Mouse (Mus musculus) liver, postnatal 0 days (tissue): ENCODE results near the gene Faxc. TPM values are rescaled to one million over a fixed set of nuclear protein-coding genes. Genes with fewer than 3 reads are reported as not detected.

ENCODE experiments used
- ATAC-seq: fragments of 200-750 bp; cut with Nextera tagmentation; 2 replicates; pipeline ENCODE4 v1.8.0; 2017; ENCODE audit warnings: mild to moderate bottlenecking, moderate library complexity
- DNase-seq: peaks from one replicate; pipeline ENCODE4 v3.0.0-alpha.2; 2016
- H3K27ac ChIP-seq: fragments of 300-500 bp; sonication (generic); 2 replicates; pipeline ENCODE4 v1.5.1; 2014; ENCODE audit warnings: antibody characterized with exemption, moderate library complexity, mild to moderate bottlenecking, low read depth
- H3K27me3 ChIP-seq: fragments of 300-500 bp; sonication (generic); 2 replicates; pipeline ENCODE4 v1.6.1; 2014; ENCODE audit warnings: low read length, control low read depth, mixed read lengths; ENCODE audit not compliant: insufficient read depth
- H3K36me3 ChIP-seq: fragments of 300-500 bp; sonication (generic); replicated peaks from 2 replicates; pipeline ENCODE4 v1.6.1; 2014; ENCODE audit warnings: mild to moderate bottlenecking, control low read depth, low read length, moderate library complexity, mixed read lengths; ENCODE audit not compliant: insufficient read depth
- H3K4me1 ChIP-seq: fragments of 300-500 bp; sonication (generic); 2 replicates; pipeline ENCODE4 v1.6.1; 2014; ENCODE audit warnings: antibody characterized with exemption, mild to moderate bottlenecking, control low read depth; ENCODE audit not compliant: insufficient read depth
- H3K4me2 ChIP-seq: fragments of 300-500 bp; sonication (generic); 2 replicates; pipeline ENCODE4 v1.6.1; 2014; ENCODE audit warnings: low read depth, mild to moderate bottlenecking, low read length, moderate library complexity, mixed read lengths
- H3K4me3 ChIP-seq: fragments of 300-500 bp; sonication (generic); 2 replicates; pipeline ENCODE4 v1.5.1; 2014; ENCODE audit warnings: low read depth, low read length
- H3K9ac ChIP-seq: fragments of 300-500 bp; sonication (generic); replicated peaks from 2 replicates; pipeline ENCODE4 v1.6.1; 2014; ENCODE audit warnings: mild to moderate bottlenecking, moderate library complexity
- H3K9me3 ChIP-seq: fragments of 300-500 bp; sonication (generic); 2 replicates; pipeline ENCODE4 v1.6.1; 2016; ENCODE audit warnings: mild to moderate bottlenecking, control low read depth, low read length, mixed read lengths
- CTCF ChIP-seq: sonication (generic); IDR thresholded peaks from 2 replicates; pipeline ENCODE4 v1.5.1; 2016; ENCODE audit warnings: antibody characterized with exemption, low read depth
- EP300 ChIP-seq: IDR thresholded peaks from 2 replicates; pipeline ENCODE4 v1.6.1; 2016; ENCODE audit warnings: antibody characterized with exemption, low read depth, mild to moderate bottlenecking
- WGBS: fragments of 180-500 bp; shearing (Covaris S2); extraction: QIAGEN DNeasy Blood & Tissue Kit; methylation state at CpG from one replicate; pipeline ENCODE4 v1.1.7; 2014; ENCODE audit not compliant: insufficient replicate concordance; 5-methylcytosine and 5-hydroxymethylcytosine counted together
- polyA plus RNA-seq: library from polyadenylated mRNA; unstranded; fragments of >200 nt; fragmentation: Nextera tagmentation; extraction: Ambion mirVana; gene quantifications from 2 replicates; pipeline ENCODE4 v1.2.1, GENCODE M21; 2015

Faxc gene
- 0.04 TPM in 1 of 2 replicates, not detected in the other for polyA plus RNA-seq

DNA sequence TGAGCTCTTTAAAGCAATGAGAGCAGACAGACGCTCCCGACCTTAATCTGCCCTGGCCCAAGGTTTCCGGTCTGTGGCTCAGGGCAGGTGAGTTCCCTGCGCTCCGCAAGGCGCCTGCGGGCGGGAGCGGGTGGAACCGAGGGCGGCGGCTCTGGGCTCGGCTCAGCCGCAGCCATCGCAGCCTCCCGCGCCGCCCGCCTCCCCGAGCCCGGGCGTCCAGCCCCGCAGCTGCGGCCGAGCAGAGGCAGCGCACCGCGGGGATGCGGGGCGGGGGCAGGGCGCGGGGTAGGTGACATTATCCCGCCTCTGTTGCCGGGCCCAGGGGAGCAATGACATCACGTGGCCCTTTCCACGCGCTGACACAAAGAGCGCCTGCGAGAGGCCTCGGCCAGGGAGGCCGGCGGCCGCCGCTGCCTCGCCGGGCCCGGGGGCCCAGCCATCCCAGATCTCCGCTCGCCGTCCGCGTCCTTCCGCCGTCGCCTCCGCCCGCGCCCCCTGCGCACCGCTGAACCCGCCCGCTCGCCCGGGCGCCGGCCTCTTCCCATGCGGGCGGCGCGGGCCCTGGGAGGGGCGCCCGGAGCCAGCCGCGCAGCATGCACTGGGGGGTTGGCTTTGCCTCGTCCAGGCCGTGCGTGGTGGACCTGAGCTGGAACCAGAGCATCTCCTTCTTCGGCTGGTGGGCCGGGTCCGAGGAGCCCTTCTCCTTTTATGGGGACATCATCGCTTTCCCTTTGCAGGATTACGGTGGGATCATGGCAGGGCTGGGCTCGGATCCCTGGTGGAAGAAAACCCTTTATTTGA is at the start of gene Faxc:
Gene Faxc (plus strand): TSS at position 359 of the 801 bp plus-strand sequence.
- Histone ChIP-seq H3K27ac (no peak within 1 kb of the TSS), H3K9ac (peak within 1 kb of the TSS; percentile 53)
- TF ChIP-seq EP300 (no peak), CTCF (no peak)

DNA sequence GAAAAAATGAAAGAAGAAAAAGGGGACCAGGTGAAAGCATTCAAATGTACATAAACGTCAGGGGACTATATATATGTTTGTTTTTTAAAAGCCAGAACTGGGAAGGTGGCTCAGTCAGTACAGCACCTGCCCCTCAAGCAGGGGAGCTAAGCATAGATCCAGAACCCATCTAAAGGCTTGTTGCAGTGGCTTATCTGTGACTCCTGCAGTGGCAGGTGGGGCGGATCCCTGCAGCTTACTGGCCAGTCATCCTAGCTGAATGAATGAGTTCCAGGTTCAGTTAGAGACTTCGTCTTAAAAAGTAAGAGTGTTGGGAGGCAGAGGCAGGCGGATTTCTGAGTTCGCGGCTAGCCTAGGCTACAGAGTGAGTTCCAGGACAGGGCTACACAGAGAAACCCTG is 48.3 kb upstream of the Faxc start:
- Histone ChIP-seq H3K4me2 (no peak overlapping the region), H3K4me1 (peaks cover 6% of the 10 kb centered on the region; the same call in 1 of the 2 replicates), H3K27me3 (no peaks in the 10 kb centered on the region), H3K36me3 (no peaks in the 10 kb centered on the region), H3K9ac (no peak overlapping the region), H3K27ac (no peak overlapping the region), H3K9me3 (no peaks in the 10 kb centered on the region), H3K4me3 (no peak overlapping the region)
- TF ChIP-seq CTCF (no peak), EP300 (no peak)
- no peak for ATAC-seq
- no peak for DNase-seq
- WGBS: 86% methylated on average over 6 of the region's 6 CpGs

More for the DNA sequence above, at the start of gene Faxc:
- peaks cover 30% of the 10 kb centered on the region for H3K27me3 ChIP-seq
- DNase-seq: peak; percentile 21
- no peaks in the 10 kb centered on the region for H3K36me3 ChIP-seq
- peak; percentile 49 for ATAC-seq
- H3K4me1 ChIP-seq: 0 out of 2 replicates have a peak, but pooled peaks cover 3% of the 10 kb centered on the region
- H3K4me2 ChIP-seq: peak within 1 kb of the TSS; percentile 82
- under 1% methylated on average over 50 of the region's 83 CpGs for WGBS
- H3K9me3 ChIP-seq: no peaks in the 10 kb centered on the region
- peak within 1 kb of the TSS; percentile 51 for H3K4me3 ChIP-seq

DNA sequence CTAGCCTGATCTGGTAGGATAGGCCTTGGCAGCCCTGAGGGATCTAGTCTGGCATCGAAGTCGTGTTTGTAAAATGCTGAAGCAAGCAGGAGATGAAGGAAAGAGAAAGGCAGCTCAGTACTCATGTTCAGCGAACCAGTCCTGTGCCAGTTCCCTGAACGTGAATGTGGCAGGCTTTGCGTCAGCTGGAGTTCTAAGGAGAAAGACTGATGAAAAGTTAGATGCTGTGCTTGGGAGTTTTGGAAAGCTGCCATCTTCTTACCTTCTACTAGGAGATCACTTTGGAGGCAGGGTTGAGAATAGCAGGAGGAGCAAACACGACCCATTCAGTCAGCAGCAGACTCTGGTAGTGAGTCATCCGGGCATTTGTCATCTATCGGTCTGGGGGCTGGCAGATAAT is 45.3 kb upstream of the Faxc start:
- Histone ChIP-seq H3K36me3 (no peaks in the 10 kb centered on the region), H3K4me3 (no peak overlapping the region), H3K27ac (no peak overlapping the region), H3K9me3 (no peaks in the 10 kb centered on the region), H3K9ac (no peak overlapping the region), H3K27me3 (no peaks in the 10 kb centered on the region), H3K4me1 (0 out of 2 replicates have a peak, but pooled peaks cover 3% of the 10 kb centered on the region), H3K4me2 (no peak overlapping the region)
- DNase-seq (no peak), ATAC-seq (no peak)
- TF ChIP-seq EP300 (no peak), CTCF (no peak)
- WGBS: 83% methylated on average over 8 of the region's 8 CpGs

GRCm38 (mm10) chr4:21931772-21932630 is 872 bp downstream of the Faxc start:
- peak overlapping the region; percentile 53 for H3K9ac ChIP-seq
- no peak overlapping the region for H3K27ac ChIP-seq

GRCm38 (mm10) chr4:21935378-21935777 is 4.2 kb downstream of the Faxc start:
- 87% methylated on average over 2 of the region's 2 CpGs for WGBS
- H3K9ac ChIP-seq: no peak overlapping the region
- ATAC-seq: no peak

More at GRCm38 (mm10) chr4:21931772-21932630, 872 bp downstream of the Faxc start:
- Histone ChIP-seq H3K4me3 (peak overlapping the region; percentile 51), H3K36me3 (no peaks in the 10 kb centered on the region), H3K27me3 (peaks cover 30% of the 10 kb centered on the region), H3K4me2 (peak overlapping the region; percentile 82), H3K4me1 (0 out of 2 replicates have a peak, but pooled peaks cover 3% of the 10 kb centered on the region), H3K9me3 (no peaks in the 10 kb centered on the region)
- no peak for DNase-seq
- WGBS: 22% methylated on average over 23 of the region's 23 CpGs
- TF ChIP-seq EP300: no peak
- no peak for TF ChIP-seq CTCF
- ATAC-seq: no peak

GRCm38 (mm10) chr4:21936424-21936823 is 5.3 kb downstream of the Faxc start:
- ATAC-seq (no peak), DNase-seq (no peak)
- WGBS: 79% methylated on average over 9 of the region's 9 CpGs
- Histone ChIP-seq H3K9ac (no peak overlapping the region), H3K36me3 (no peaks in the 10 kb centered on the region), H3K27me3 (peaks cover 15% of the 10 kb centered on the region), H3K4me1 (0 out of 2 replicates have a peak, but pooled peaks cover 3% of the 10 kb centered on the region), H3K27ac (no peak overlapping the region), H3K4me3 (no peak overlapping the region), H3K4me2 (no peak overlapping the region), H3K9me3 (no peaks in the 10 kb centered on the region)
- TF ChIP-seq EP300 (no peak), CTCF (no peak)

More at GRCm38 (mm10) chr4:21935378-21935777, 4.2 kb downstream of the Faxc start:
- DNase-seq: no peak
- H3K27me3 ChIP-seq: peaks cover 24% of the 10 kb centered on the region
- H3K4me1 ChIP-seq: 0 out of 2 replicates have a peak, but pooled peaks cover 3% of the 10 kb centered on the region
- no peak overlapping the region for H3K4me2 ChIP-seq
- TF ChIP-seq CTCF (no peak), EP300 (no peak)
- no peaks in the 10 kb centered on the region for H3K36me3 ChIP-seq
- no peaks in the 10 kb centered on the region for H3K9me3 ChIP-seq
- no peak overlapping the region for H3K4me3 ChIP-seq
- H3K27ac ChIP-seq: no peak overlapping the region
